Comparison of ENCODE assay signal across 17 mouse cellular contexts in genomic region chr5:134548306-134548705, GRCm38 (mm10). TPM values are rescaled to one million over a fixed set of nuclear protein-coding genes. Genes with fewer than 3 reads are reported as not detected.
A peak's percentile ranks its signal among the peaks of the same experiment; 100 is the strongest.
DNase-seq lines count a peak whose midpoint lies in the region; ATAC-seq and TF ChIP-seq lines count a peak whose summit lies in the region.
"Had no signal": no experiment of that assay in that cellular context is flagged by ENCODE, and none has a peak within 500 bp of the region (broad histone marks: within the 10 kb centered on the region; RNA-seq: fewer than 3 reads in every experiment).

No protein-coding gene starts in this region.

- ATAC-seq in liver, postnatal 0 days, result no peak
- no peak for ATAC-seq in hindbrain, embryonic 16.5 days
- ATAC-seq in kidney, postnatal 0 days (replicated peaks; ENCODE audit: low FRiP score, low read depth), result no peak
- no peak for ATAC-seq in midbrain, postnatal 0 days (ENCODE audit: low FRiP score)

- no peak overlapping the region for H3K9ac ChIP-seq in liver, postnatal 0 days (replicated peaks)
- no peak overlapping the region for H3K9ac ChIP-seq in hindbrain, embryonic 16.5 days (ENCODE audit: low read depth, low read length)
- no peak overlapping the region for H3K9ac ChIP-seq in kidney, postnatal 0 days (ENCODE audit: low read depth, low read length)
- no peak overlapping the region for H3K9ac ChIP-seq in midbrain, postnatal 0 days (replicated peaks; ENCODE audit: low read length, poor library complexity, severe bottlenecking)
- H3K9ac ChIP-seq: embryonic facial prominence, embryonic 13.5 days; forebrain, embryonic 12.5 days had no signal

- H3K4me3 ChIP-seq in liver, postnatal 0 days (ENCODE audit: low read depth, low read length), result no peak overlapping the region
- H3K4me3 ChIP-seq in hindbrain, embryonic 16.5 days (ENCODE audit: low read length), result no peak overlapping the region
- H3K4me3 ChIP-seq in kidney, postnatal 0 days (replicated peaks; ENCODE audit: low read depth, low read length), result no peak overlapping the region
- H3K4me3 ChIP-seq in midbrain, postnatal 0 days (ENCODE audit: low read depth, low read length), result no peak overlapping the region
- H3K4me3 ChIP-seq: embryonic facial prominence, embryonic 13.5 days; forebrain, embryonic 12.5 days; myocyte had no signal

- no peaks in the 10 kb centered on the region for H3K9me3 ChIP-seq in liver, postnatal 0 days (ENCODE audit: low read length)
- H3K9me3 ChIP-seq in hindbrain, embryonic 16.5 days (ENCODE audit: control insufficient read depth, low read length), result no peaks in the 10 kb centered on the region
- H3K9me3 ChIP-seq in kidney, postnatal 0 days (replicated peaks; ENCODE audit: low read length), result no peaks in the 10 kb centered on the region
- no peaks in the 10 kb centered on the region for H3K9me3 ChIP-seq in midbrain, postnatal 0 days (ENCODE audit: low read length)
- H3K9me3 ChIP-seq: embryonic facial prominence, embryonic 13.5 days; forebrain, embryonic 12.5 days had no signal

- TF ChIP-seq EP300 in liver, postnatal 0 days (IDR thresholded peaks at IDR 0.05; ENCODE audit: low read depth), result no peak

- H3K27me3 ChIP-seq in liver, postnatal 0 days (ENCODE audit: insufficient read depth, low read length), result no peaks in the 10 kb centered on the region
- H3K27me3 ChIP-seq in hindbrain, embryonic 16.5 days (replicated peaks; ENCODE audit: control insufficient read depth, insufficient read depth, low read length), result no peaks in the 10 kb centered on the region
- H3K27me3 ChIP-seq in kidney, postnatal 0 days (ENCODE audit: insufficient read depth, low read length), result no peaks in the 10 kb centered on the region
- H3K27me3 ChIP-seq in midbrain, postnatal 0 days (ENCODE audit: insufficient read depth, low read length), result no peaks in the 10 kb centered on the region
- H3K27me3 ChIP-seq: embryonic facial prominence, embryonic 13.5 days; forebrain, embryonic 12.5 days had no signal

- WGBS in liver, postnatal 0 days (ENCODE audit: insufficient replicate concordance), result 40% methylated on average over 5 of the region's 5 CpGs
- WGBS in hindbrain, embryonic 16.5 days, result 47% methylated on average over 5 of the region's 5 CpGs
- WGBS in kidney, postnatal 0 days, result 32% methylated on average over 5 of the region's 5 CpGs
- WGBS in midbrain, postnatal 0 days, result 44% methylated on average over 5 of the region's 5 CpGs

- H3K36me3 ChIP-seq in liver, postnatal 0 days (replicated peaks; ENCODE audit: insufficient read depth, low read length), result no peaks in the 10 kb centered on the region
- no peaks in the 10 kb centered on the region for H3K36me3 ChIP-seq in hindbrain, embryonic 16.5 days (ENCODE audit: control insufficient read depth, insufficient read depth, low read length)
- no peaks in the 10 kb centered on the region for H3K36me3 ChIP-seq in kidney, postnatal 0 days (ENCODE audit: insufficient read depth, low read length)
- 0 out of 2 replicates have a peak, but pooled peaks cover 3% of the 10 kb centered on the region for H3K36me3 ChIP-seq in midbrain, postnatal 0 days (ENCODE audit: insufficient read depth, low read length)

- DNase-seq in liver, result peak; percentile 40
- no peak for DNase-seq in liver, postnatal 0 days
- peak; percentile 45 for DNase-seq in kidney, postnatal 0 days (ENCODE audit: low spot score)
- DNase-seq in midbrain, postnatal 0 days (ENCODE audit: low spot score), result no peak
- no peak for DNase-seq in thymus, adult 18-20 months
- DNase-seq in right cerebral cortex, postnatal 14 days, result no peak
- DNase-seq in urinary bladder, adult 2 months (ENCODE audit: low spot score), result no peak
- DNase-seq: cerebellum, postnatal 25 days; lung, postnatal 36 days; right cerebral cortex, postnatal 25 days; thymus, postnatal 4 days had no signal

- H3K4me1 ChIP-seq in liver, postnatal 0 days (ENCODE audit: insufficient read depth), result peaks cover 21% of the 10 kb centered on the region
- H3K4me1 ChIP-seq in hindbrain, embryonic 16.5 days (ENCODE audit: control insufficient read depth, insufficient read depth, low read depth, low read length), result peaks cover 55% of the 10 kb centered on the region
- H3K4me1 ChIP-seq in kidney, postnatal 0 days (replicated peaks; ENCODE audit: insufficient read depth, low read length), result peaks cover 16% of the 10 kb centered on the region; the same call in 1 of the 2 replicates
- peaks cover 24% of the 10 kb centered on the region; the same call in 1 of the 2 replicates for H3K4me1 ChIP-seq in midbrain, postnatal 0 days (ENCODE audit: insufficient read depth, low read length)

- no peak for TF ChIP-seq CTCF in liver, postnatal 0 days (IDR thresholded peaks at IDR 0.05; ENCODE audit: low read depth)
- no peak for TF ChIP-seq CTCF in kidney, postnatal 0 days (IDR thresholded peaks at IDR 0.05; ENCODE audit: low read depth)
- no peak for TF ChIP-seq CTCF in midbrain, postnatal 0 days (IDR thresholded peaks at IDR 0.05)

- H3K4me2 ChIP-seq in liver, postnatal 0 days (ENCODE audit: low read depth, low read length), result no peak overlapping the region
- peak overlapping the region; percentile 1 for H3K4me2 ChIP-seq in hindbrain, embryonic 16.5 days (ENCODE audit: low read length)
- no peak overlapping the region for H3K4me2 ChIP-seq in kidney, postnatal 0 days (ENCODE audit: low read length)
- H3K4me2 ChIP-seq in midbrain, postnatal 0 days (ENCODE audit: low read depth, low read length, poor library complexity, severe bottlenecking), result peak overlapping the region; percentile 20
- H3K4me2 ChIP-seq: embryonic facial prominence, embryonic 13.5 days; forebrain, embryonic 12.5 days had no signal

- H3K27ac ChIP-seq in liver, postnatal 0 days (ENCODE audit: low read depth), result no peak overlapping the region
- H3K27ac ChIP-seq in hindbrain, embryonic 16.5 days (ENCODE audit: low read depth, low read length), result no peak overlapping the region
- no peak overlapping the region for H3K27ac ChIP-seq in kidney, postnatal 0 days
- H3K27ac ChIP-seq in midbrain, postnatal 0 days (ENCODE audit: low read depth, low read length), result no peak overlapping the region; the same call in 1 of the 2 replicates
- H3K27ac ChIP-seq: embryonic facial prominence, embryonic 13.5 days; forebrain, embryonic 12.5 days had no signal

RNA-seq across cellular contexts. Expression of gene Clip2, which starts 3.9 kb away (rescaled TPM):
- 0.21 and 0.29 TPM in 2 replicates for polyA plus RNA-seq in liver, postnatal 0 days (2015; fragmentation: Nextera tagmentation; extraction: Ambion mirVana)
- polyA plus RNA-seq in hindbrain, embryonic 16.5 days (2015; fragmentation: Nextera tagmentation; extraction: Ambion mirVana), result 14.4 and 15.8 TPM in 2 replicates
- 3.3 TPM in 2 replicates for polyA plus RNA-seq in kidney, postnatal 0 days (2015; fragmentation: Nextera tagmentation; extraction: Ambion mirVana)
- total RNA-seq in midbrain, postnatal 0 days (2014; rRNA removed), result 148 and 153 TPM in 2 replicates
- polyA plus RNA-seq in midbrain, postnatal 0 days (2015; fragmentation: Nextera tagmentation; extraction: Ambion mirVana), result 13.1 TPM in 2 replicates
- polyA plus RNA-seq in urinary bladder, adult 2 months (2012; rRNA removed), result 11.1 and 15.6 TPM in 2 replicates

RNA-seq across cellular contexts. Expression of gene Syna, which starts 11.7 kb away (rescaled TPM):
- not detected in 2 replicates for polyA plus RNA-seq in liver, postnatal 0 days (2015; fragmentation: Nextera tagmentation; extraction: Ambion mirVana)
- polyA plus RNA-seq in hindbrain, embryonic 16.5 days (2015; fragmentation: Nextera tagmentation; extraction: Ambion mirVana), result 0.22 and 0.45 TPM in 2 replicates
- 0.23 and 0.32 TPM in 2 replicates for polyA plus RNA-seq in kidney, postnatal 0 days (2015; fragmentation: Nextera tagmentation; extraction: Ambion mirVana)
- not detected in 2 replicates for total RNA-seq in midbrain, postnatal 0 days (2014; rRNA removed)
- 0.93 and 1.1 TPM in 2 replicates for polyA plus RNA-seq in midbrain, postnatal 0 days (2015; fragmentation: Nextera tagmentation; extraction: Ambion mirVana)
- 0.09 and 0.10 TPM in 2 replicates for polyA plus RNA-seq in urinary bladder, adult 2 months (2012; rRNA removed)
- polyA plus RNA-seq: heart, postnatal 0 days; limb, embryonic 11.5 days had no signal

RNA-seq across cellular contexts. Expression of gene Rfc2, which starts 32.9 kb away (rescaled TPM):
- polyA plus RNA-seq in liver, postnatal 0 days (2015; fragmentation: Nextera tagmentation; extraction: Ambion mirVana), result 75.4 and 81.4 TPM in 2 replicates
- polyA plus RNA-seq in hindbrain, embryonic 16.5 days (2015; fragmentation: Nextera tagmentation; extraction: Ambion mirVana), result 189 and 192 TPM in 2 replicates
- 155 and 188 TPM in 2 replicates for polyA plus RNA-seq in kidney, postnatal 0 days (2015; fragmentation: Nextera tagmentation; extraction: Ambion mirVana)
- 58.1 and 87.6 TPM in 2 replicates for total RNA-seq in midbrain, postnatal 0 days (2014; rRNA removed)
- polyA plus RNA-seq in midbrain, postnatal 0 days (2015; fragmentation: Nextera tagmentation; extraction: Ambion mirVana), result 155 and 157 TPM in 2 replicates
- 69.2 and 82.6 TPM in 2 replicates for polyA plus RNA-seq in urinary bladder, adult 2 months (2012; rRNA removed)

Comparison
In these comparisons a context has a peak if more than half of its experiments do, and no peak if none do; other contexts are left out.
1. DNase-seq: peak in liver (single experiment) and kidney, postnatal 0 days (single experiment); none in liver, postnatal 0 days (single experiment), midbrain, postnatal 0 days (single experiment), thymus, adult 18-20 months (0 of 2), right cerebral cortex, postnatal 14 days (single experiment) and urinary bladder, adult 2 months (single experiment).
2. H3K4me2 ChIP-seq: peak in hindbrain, embryonic 16.5 days (single experiment) and midbrain, postnatal 0 days (single experiment); none in liver, postnatal 0 days (single experiment) and kidney, postnatal 0 days (single experiment).